Mouse (Mus musculus): Measurements from ENCODE around the gene Cdipt. TPM values are rescaled to one million over a fixed set of nuclear protein-coding genes. Genes with fewer than 3 reads are reported as not detected.
A peak's percentile ranks its signal among the peaks of the same experiment; 100 is the strongest.

Gene Cdipt
- total RNA-seq, 1 experiment from 2014 or later = 33.1 TPM

GRCm38 (mm10) chr7:127007313-127008024 is 31.8 kb downstream of the Cdipt start:
- no peak for ATAC-seq (replicated peaks in 1 of 2; ENCODE audit: insufficient read depth in 1 of 2, low FRiP score in 2 of 2, low TSS enrichment in 1 of 2, low read depth in 1 of 2, poor library complexity in 2 of 2, severe bottlenecking in 2 of 2)

- ATAC-seq (replicated peaks in 1 of 2; ENCODE audit: insufficient read depth in 1 of 2, low FRiP score in 2 of 2, low TSS enrichment in 1 of 2, low read depth in 1 of 2, poor library complexity in 2 of 2, severe bottlenecking in 2 of 2) = peak; percentile 92 to 96
Measured at GRCm38 (mm10) chr7:127008239-127009019, 32.7 kb downstream of the Cdipt start.

- no peak for ATAC-seq (replicated peaks in 1 of 2; ENCODE audit: insufficient read depth in 1 of 2, low FRiP score in 2 of 2, low TSS enrichment in 1 of 2, low read depth in 1 of 2, poor library complexity in 2 of 2, severe bottlenecking in 2 of 2)
Measured at GRCm38 (mm10) chr7:127009307-127010085, 33.8 kb downstream of the Cdipt start.

- no peak for ATAC-seq (replicated peaks in 1 of 2; ENCODE audit: insufficient read depth in 1 of 2, low FRiP score in 2 of 2, low TSS enrichment in 1 of 2, low read depth in 1 of 2, poor library complexity in 2 of 2, severe bottlenecking in 2 of 2)
Measured at GRCm38 (mm10) chr7:127011051-127011450, 35.3 kb downstream of the Cdipt start.

- ATAC-seq (replicated peaks in 1 of 2; ENCODE audit: insufficient read depth in 1 of 2, low FRiP score in 2 of 2, low TSS enrichment in 1 of 2, low read depth in 1 of 2, poor library complexity in 2 of 2, severe bottlenecking in 2 of 2) = no peak
Measured at GRCm38 (mm10) chr7:127011717-127012116, 36.0 kb downstream of the Cdipt start.

GRCm38 (mm10) chr7:127012374-127012773 is 36.7 kb downstream of the Cdipt start:
- no peak for ATAC-seq (replicated peaks in 1 of 2; ENCODE audit: insufficient read depth in 1 of 2, low FRiP score in 2 of 2, low TSS enrichment in 1 of 2, low read depth in 1 of 2, poor library complexity in 2 of 2, severe bottlenecking in 2 of 2)

- ATAC-seq (replicated peaks in 1 of 2; ENCODE audit: insufficient read depth in 1 of 2, low FRiP score in 2 of 2, low TSS enrichment in 1 of 2, low read depth in 1 of 2, poor library complexity in 2 of 2, severe bottlenecking in 2 of 2) = no peak
Measured at GRCm38 (mm10) chr7:127012845-127013244, 37.1 kb downstream of the Cdipt start.

GRCm38 (mm10) chr7:127013385-127013784 is 37.7 kb downstream of the Cdipt start:
- no peak for ATAC-seq (replicated peaks in 1 of 2; ENCODE audit: insufficient read depth in 1 of 2, low FRiP score in 2 of 2, low TSS enrichment in 1 of 2, low read depth in 1 of 2, poor library complexity in 2 of 2, severe bottlenecking in 2 of 2)

GRCm38 (mm10) chr7:127014320-127014719 is 38.6 kb downstream of the Cdipt start, which contains the start of gene Mvp:
TSS of gene Mvp (minus strand) at chr7:127014621.
- ATAC-seq (replicated peaks in 1 of 2; ENCODE audit: insufficient read depth in 1 of 2, low FRiP score in 2 of 2, low TSS enrichment in 1 of 2, low read depth in 1 of 2, poor library complexity in 2 of 2, severe bottlenecking in 2 of 2) = peak in 1 of 2 experiments; percentile 49; a peak in 2 of 4 replicates

- ATAC-seq (replicated peaks in 1 of 2; ENCODE audit: insufficient read depth in 1 of 2, low FRiP score in 2 of 2, low TSS enrichment in 1 of 2, low read depth in 1 of 2, poor library complexity in 2 of 2, severe bottlenecking in 2 of 2) = no peak
Measured at GRCm38 (mm10) chr7:127014993-127015392, 39.3 kb downstream of the Cdipt start.

GRCm38 (mm10) chr7:127016081-127016480 is 40.4 kb downstream of the Cdipt start:
- ATAC-seq (replicated peaks in 1 of 2; ENCODE audit: insufficient read depth in 1 of 2, low FRiP score in 2 of 2, low TSS enrichment in 1 of 2, low read depth in 1 of 2, poor library complexity in 2 of 2, severe bottlenecking in 2 of 2) = no peak

- ATAC-seq (replicated peaks in 1 of 2; ENCODE audit: insufficient read depth in 1 of 2, low FRiP score in 2 of 2, low TSS enrichment in 1 of 2, low read depth in 1 of 2, poor library complexity in 2 of 2, severe bottlenecking in 2 of 2) = no peak
Measured at GRCm38 (mm10) chr7:127016481-127016485, 40.6 kb downstream of the Cdipt start, which contains the start of gene Pagr1b. TSS of gene Pagr1b (minus strand) at chr7:127016484.

- ATAC-seq (replicated peaks in 1 of 2; ENCODE audit: insufficient read depth in 1 of 2, low FRiP score in 2 of 2, low TSS enrichment in 1 of 2, low read depth in 1 of 2, poor library complexity in 2 of 2, severe bottlenecking in 2 of 2) = peak; percentile 34 to 47
Measured at GRCm38 (mm10) chr7:127016486-127016938, 40.8 kb downstream of the Cdipt start.

GRCm38 (mm10) chr7:127016971-127017949 is 41.5 kb downstream of the Cdipt start, which contains the start of gene Pagr1a:
TSS of gene Pagr1a (minus strand) at chr7:127017352.
- peak; percentile 63 to 79 for ATAC-seq (replicated peaks in 1 of 2; ENCODE audit: insufficient read depth in 1 of 2, low FRiP score in 2 of 2, low TSS enrichment in 1 of 2, low read depth in 1 of 2, poor library complexity in 2 of 2, severe bottlenecking in 2 of 2)

GRCm38 (mm10) chr7:127017950-127018345 is 42.2 kb downstream of the Cdipt start:
- no peak for ATAC-seq (replicated peaks in 1 of 2; ENCODE audit: insufficient read depth in 1 of 2, low FRiP score in 2 of 2, low TSS enrichment in 1 of 2, low read depth in 1 of 2, poor library complexity in 2 of 2, severe bottlenecking in 2 of 2)

- no peak for ATAC-seq (replicated peaks in 1 of 2; ENCODE audit: insufficient read depth in 1 of 2, low FRiP score in 2 of 2, low TSS enrichment in 1 of 2, low read depth in 1 of 2, poor library complexity in 2 of 2, severe bottlenecking in 2 of 2)
Measured at GRCm38 (mm10) chr7:127018416-127019305, 42.9 kb downstream of the Cdipt start.

Data from hematopoietic stem cell, adult 5-6 weeks (primary cell).